Mouse (Mus musculus): ENCODE results near the gene Nkx1-2.

Nkx1-2 gene

GRCm38 (mm10) chr7:132604720-132605119 is 5.3 kb upstream of the Nkx1-2 start:
- DNase-seq (ENCODE audit: low spot score): no peak

GRCm38 (mm10) chr7:132600926-132601325 is 1.5 kb upstream of the Nkx1-2 start:
- DNase-seq (ENCODE audit: low spot score): no peak

- DNase-seq (ENCODE audit: low spot score): no peak
These were observed 589 bp upstream of the Nkx1-2 start for GRCm38 (mm10) chr7:132600026-132600425.

- DNase-seq (ENCODE audit: low spot score): peak; percentile 14
These were observed 2.0 kb downstream of the Nkx1-2 start for GRCm38 (mm10) chr7:132597251-132598041.

- peak; percentile 4 for DNase-seq (ENCODE audit: low spot score)
These were observed 2.7 kb downstream of the Nkx1-2 start for GRCm38 (mm10) chr7:132596557-132597250.

- DNase-seq (ENCODE audit: low spot score): no peak
These were observed 3.6 kb downstream of the Nkx1-2 start for GRCm38 (mm10) chr7:132595787-132596186.

- DNase-seq (ENCODE audit: low spot score): no peak
These were observed 5.1 kb downstream of the Nkx1-2 start for GRCm38 (mm10) chr7:132594325-132594724.

GRCm38 (mm10) chr7:132593762-132594161 is 5.7 kb downstream of the Nkx1-2 start:
- no peak for DNase-seq (ENCODE audit: low spot score)

GRCm38 (mm10) chr7:132589610-132590009 is 9.8 kb downstream of the Nkx1-2 start:
- DNase-seq (ENCODE audit: low spot score): peak; percentile 79

- no peak for DNase-seq (ENCODE audit: low spot score)
These were observed 12.3 kb downstream of the Nkx1-2 start for GRCm38 (mm10) chr7:132587167-132587566.

GRCm38 (mm10) chr7:132585695-132586491 is 13.5 kb downstream of the Nkx1-2 start:
- DNase-seq (ENCODE audit: low spot score): no peak

- DNase-seq (ENCODE audit: low spot score): no peak
These were observed 18.0 kb downstream of the Nkx1-2 start for GRCm38 (mm10) chr7:132581441-132581840.

- DNase-seq (ENCODE audit: low spot score): no peak
These were observed 18.9 kb downstream of the Nkx1-2 start for GRCm38 (mm10) chr7:132580511-132580910.

GRCm38 (mm10) chr7:132576891-132577290 is 22.5 kb downstream of the Nkx1-2 start:
- DNase-seq (ENCODE audit: low spot score): no peak

GRCm38 (mm10) chr7:132576116-132576650 is 23.3 kb downstream of the Nkx1-2 start, which contains the start of gene Oat:
TSS of gene Oat (minus strand) at chr7:132576398.
- DNase-seq (ENCODE audit: low spot score): peak; percentile 96

- DNase-seq (ENCODE audit: low spot score): peak; percentile 86
These were observed 23.8 kb downstream of the Nkx1-2 start for GRCm38 (mm10) chr7:132575623-132576022.

GRCm38 (mm10) chr7:132574646-132575045 is 24.8 kb downstream of the Nkx1-2 start:
- DNase-seq (ENCODE audit: low spot score): no peak

- DNase-seq (ENCODE audit: low spot score): no peak
These were observed 26.2 kb downstream of the Nkx1-2 start for GRCm38 (mm10) chr7:132573205-132573604.

- DNase-seq (ENCODE audit: low spot score): no peak
These were observed 26.7 kb downstream of the Nkx1-2 start for GRCm38 (mm10) chr7:132572738-132573137.

GRCm38 (mm10) chr7:132571481-132571880 is 28.0 kb downstream of the Nkx1-2 start:
- DNase-seq (ENCODE audit: low spot score): no peak

- no peak for DNase-seq (ENCODE audit: low spot score)
These were observed 29.4 kb downstream of the Nkx1-2 start for GRCm38 (mm10) chr7:132570071-132570470.

GRCm38 (mm10) chr7:132568817-132569216 is 30.6 kb downstream of the Nkx1-2 start:
- DNase-seq (ENCODE audit: low spot score): no peak

Measured in yolk sac, embryonic 10.5 days (tissue).